Mouse (Mus musculus): Measurements from ENCODE around the gene Nkx2-4.

The Nkx2-4 gene

DNA sequence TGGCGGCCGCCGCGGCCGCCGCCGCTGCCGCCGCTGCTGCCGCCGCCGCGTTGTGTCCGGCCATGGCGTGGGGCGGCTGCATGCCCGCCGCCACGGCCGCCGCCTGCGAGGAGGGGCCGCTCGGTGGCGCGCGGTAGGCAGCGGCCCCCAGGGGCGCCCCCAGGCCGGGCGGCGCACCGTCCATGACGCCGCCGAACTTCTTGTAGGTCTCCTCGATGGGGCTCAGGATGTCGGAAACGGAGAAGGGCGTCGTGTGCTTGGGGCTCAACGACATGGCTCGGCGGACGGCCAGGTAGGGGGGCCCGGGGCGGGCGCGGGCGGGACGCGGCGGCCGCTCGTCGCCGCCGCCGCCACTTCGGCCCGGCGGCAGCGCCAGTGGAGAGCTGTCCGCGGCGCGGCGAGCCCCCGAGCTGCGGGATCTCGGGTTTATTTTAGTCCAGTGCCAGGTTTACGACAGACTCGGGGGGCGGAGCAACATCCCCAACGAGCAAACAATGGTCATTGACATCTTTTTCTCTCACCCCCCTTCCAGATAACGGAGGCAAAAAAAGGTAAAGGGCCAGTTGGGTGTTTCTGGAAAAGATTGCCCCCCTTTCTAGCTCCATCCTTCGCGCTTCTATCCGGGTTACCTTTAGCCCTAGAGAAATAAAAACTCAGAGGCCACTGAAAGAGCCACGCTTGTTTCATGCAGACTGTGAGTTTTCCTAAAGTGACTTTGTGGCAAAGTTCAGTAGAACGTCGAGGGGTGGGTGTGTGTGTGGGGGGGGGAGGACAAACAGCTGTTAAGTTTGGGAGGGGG lies at the start of gene Nkx2-4:
Nkx2-4 (minus strand) TSS at position 374 of the 799 bp plus-strand sequence.
- no peak for DNase-seq (ENCODE audit: low spot score)

GRCm38 (mm10) chr2:147127366-147127765 lies 42.1 kb upstream of the Nkx2-4 start:
- no peak for DNase-seq (ENCODE audit: low spot score)

GRCm38 (mm10) chr2:147119736-147120135 lies 34.5 kb upstream of the Nkx2-4 start:
- no peak for DNase-seq (ENCODE audit: low spot score)

DNA sequence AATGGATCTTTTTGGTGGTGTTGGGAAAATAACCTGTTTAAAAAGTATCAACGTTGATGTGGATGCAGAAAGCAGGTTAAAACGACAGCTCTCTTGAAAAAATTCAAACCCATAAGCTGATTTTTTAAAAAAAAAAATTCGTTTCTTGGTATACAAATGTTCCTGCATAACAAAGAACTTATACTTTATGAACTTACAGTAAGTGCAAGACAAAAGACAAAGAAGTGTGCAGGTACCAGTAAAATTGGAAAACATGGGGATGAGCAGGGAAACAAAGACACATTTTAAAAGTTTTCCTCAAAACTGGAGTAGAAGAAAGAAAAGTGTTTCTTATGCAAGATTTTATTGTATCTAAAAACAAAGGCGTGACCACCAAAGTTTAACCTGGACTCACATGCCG lies 1.2 kb upstream of the Nkx2-4 start:
- DNase-seq (ENCODE audit: low spot score), result no peak

DNA sequence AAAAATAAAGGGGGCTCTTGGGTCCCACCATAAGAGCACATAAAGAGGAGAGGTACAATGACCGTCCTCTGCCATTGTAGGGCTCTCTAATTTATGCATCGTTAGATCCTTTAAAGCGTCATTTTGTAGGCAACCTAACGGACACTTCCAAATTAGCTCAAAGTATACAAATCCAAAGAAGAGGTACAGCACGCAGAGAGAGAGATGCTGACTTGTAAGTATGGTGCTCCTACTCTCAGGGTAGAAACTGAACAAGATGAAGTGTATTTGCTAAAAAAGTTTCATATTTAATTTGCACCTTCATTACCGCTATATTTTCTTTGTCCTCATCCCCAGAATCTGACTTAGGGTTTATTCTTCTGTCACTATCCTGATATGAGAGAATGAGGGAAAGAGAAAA lies 692 bp upstream of the Nkx2-4 start:
- DNase-seq (ENCODE audit: low spot score), result no peak

GRCm38 (mm10) chr2:147084366-147085071 lies 726 bp downstream of the Nkx2-4 start:
- DNase-seq (ENCODE audit: low spot score), result no peak

GRCm38 (mm10) chr2:147083471-147084365 lies 1.5 kb downstream of the Nkx2-4 start:
- peak; percentile 9 for DNase-seq (ENCODE audit: low spot score)

- no peak for DNase-seq (ENCODE audit: low spot score)
These were observed 2.9 kb downstream of the Nkx2-4 start for GRCm38 (mm10) chr2:147082391-147082790.

DNA sequence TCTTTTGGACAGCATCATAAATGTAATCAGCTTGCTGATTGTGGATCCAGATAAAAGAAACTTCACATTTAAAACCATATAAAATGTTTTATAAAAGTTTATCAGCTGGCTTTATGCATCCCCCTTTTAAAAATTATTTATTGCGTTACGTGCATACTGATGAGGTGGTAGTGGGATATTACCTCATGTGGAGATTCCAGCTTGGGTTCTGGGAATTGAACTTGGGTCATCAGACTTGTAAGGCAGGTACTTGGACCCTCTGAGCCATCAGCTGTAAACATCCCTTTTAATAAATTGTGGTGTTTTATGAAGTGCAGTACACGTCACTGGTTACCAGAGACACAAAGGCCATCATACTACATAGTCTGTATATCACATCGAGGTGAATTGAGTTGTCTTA lies 10.8 kb downstream of the Nkx2-4 start:
- DNase-seq (ENCODE audit: low spot score), result no peak

DNA sequence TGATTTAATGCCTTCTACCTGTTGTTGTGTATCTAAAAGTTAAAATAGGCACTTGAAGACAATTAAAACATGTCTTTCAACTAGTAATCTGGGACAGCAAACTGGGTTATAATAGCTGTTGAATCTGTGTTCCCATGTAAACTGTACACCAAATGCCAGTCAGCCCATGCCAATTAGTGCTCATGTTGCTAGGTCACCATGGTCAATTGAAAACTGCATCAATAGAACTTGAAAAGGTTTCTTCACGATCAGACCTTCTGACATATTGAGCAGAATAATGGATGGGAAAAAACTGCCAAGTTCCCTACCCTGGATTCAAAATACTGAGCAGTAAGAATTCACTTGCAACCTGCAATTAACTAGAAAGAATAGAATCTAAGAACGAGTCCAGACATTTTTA lies 11.3 kb downstream of the Nkx2-4 start:
- no peak for DNase-seq (ENCODE audit: low spot score)

DNA sequence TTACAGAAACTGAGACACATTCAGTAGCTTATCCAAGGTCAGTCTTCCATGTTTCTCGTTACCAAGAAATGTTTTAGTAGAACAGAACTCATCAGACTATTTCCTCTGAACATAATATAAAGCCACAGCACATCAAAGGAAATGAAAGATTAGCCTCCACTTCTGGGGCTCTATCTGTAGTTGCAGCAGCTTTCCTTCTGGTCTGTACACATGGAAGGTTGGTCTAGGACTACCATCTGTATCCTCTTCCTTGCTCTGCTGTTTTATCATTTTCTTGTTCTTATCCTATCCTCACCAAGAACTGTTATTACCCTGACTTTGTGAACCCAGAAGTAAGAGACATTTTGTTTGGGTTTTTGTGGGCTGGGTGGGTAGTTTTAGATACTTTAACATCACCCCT lies 14.9 kb downstream of the Nkx2-4 start:
- DNase-seq (ENCODE audit: low spot score), result no peak

GRCm38 (mm10) chr2:147069077-147069476 lies 16.2 kb downstream of the Nkx2-4 start:
- DNase-seq (ENCODE audit: low spot score), result no peak

GRCm38 (mm10) chr2:147067480-147068246 lies 17.6 kb downstream of the Nkx2-4 start:
- DNase-seq (ENCODE audit: low spot score), result no peak

GRCm38 (mm10) chr2:147053229-147053892 lies 31.9 kb downstream of the Nkx2-4 start:
- no peak for DNase-seq (ENCODE audit: low spot score)

- no peak for DNase-seq (ENCODE audit: low spot score)
These were observed 38.2 kb downstream of the Nkx2-4 start for GRCm38 (mm10) chr2:147047051-147047450.

GRCm38 (mm10) chr2:147035864-147036263 lies 49.4 kb downstream of the Nkx2-4 start:
- no peak for DNase-seq (ENCODE audit: low spot score)

All from ovary, postnatal 14 days (tissue).